Mouse (Mus musculus) 3T3-L1 (cell line): ENCODE results near the gene Troap.
"Not testable (repeated sequence)": the region's sequence is repeated elsewhere in the genome, so short reads cannot be mapped to it uniquely, and the experiment has no call there.

Source experiments
- DNase-seq: peaks from one replicate; pipeline ENCODE4 v3.0.0-alpha.2; 2015; ENCODE audit warnings: low read depth, low spot score

The Troap gene

GRCm38 (mm10) chr15:99040920-99041856 lies 33.2 kb upstream of the Troap start:
- no peak for DNase-seq

GRCm38 (mm10) chr15:99042334-99042733 lies 32.0 kb upstream of the Troap start:
- DNase-seq, result no peak

GRCm38 (mm10) chr15:99044854-99045253 lies 29.5 kb upstream of the Troap start:
- DNase-seq, result peak; percentile 38

GRCm38 (mm10) chr15:99045734-99046133 lies 28.6 kb upstream of the Troap start:
- DNase-seq, result not testable (repeated sequence)

GRCm38 (mm10) chr15:99049473-99050253 lies 24.7 kb upstream of the Troap start:
- peak; percentile 83 for DNase-seq

- DNase-seq, result no peak
Measured at GRCm38 (mm10) chr15:99053373-99053772, 21.0 kb upstream of the Troap start.

- DNase-seq, result no peak
Measured at GRCm38 (mm10) chr15:99055040-99055439, 19.3 kb upstream of the Troap start, which contains the start of gene Prph. Gene Prph (plus strand): TSS chr15:99055174.

- DNase-seq, result no peak
Measured at GRCm38 (mm10) chr15:99055511-99055961, 18.8 kb upstream of the Troap start.

- peak; percentile 37 for DNase-seq
Measured at GRCm38 (mm10) chr15:99056332-99056731, 18.0 kb upstream of the Troap start.

GRCm38 (mm10) chr15:99065557-99066165 lies 8.7 kb upstream of the Troap start:
- DNase-seq, result no peak

GRCm38 (mm10) chr15:99071988-99072387 lies 2.4 kb upstream of the Troap start:
- DNase-seq, result no peak

- DNase-seq, result peak; percentile 100
Measured at GRCm38 (mm10) chr15:99074600-99075333, 392 bp downstream of the Troap start.

GRCm38 (mm10) chr15:99076011-99076410 lies 1.6 kb downstream of the Troap start:
- DNase-seq, result not testable (repeated sequence)

- no peak for DNase-seq
Measured at GRCm38 (mm10) chr15:99078181-99078910, 4.0 kb downstream of the Troap start.

GRCm38 (mm10) chr15:99079804-99080203 lies 5.4 kb downstream of the Troap start:
- peak; percentile 50 for DNase-seq

GRCm38 (mm10) chr15:99082322-99082721 lies 7.9 kb downstream of the Troap start:
- DNase-seq, result no peak

- no peak for DNase-seq
Measured at GRCm38 (mm10) chr15:99082840-99083239, 8.5 kb downstream of the Troap start.

GRCm38 (mm10) chr15:99083258-99083657 lies 8.9 kb downstream of the Troap start:
- DNase-seq, result peak; percentile 77

GRCm38 (mm10) chr15:99083867-99084557 lies 9.6 kb downstream of the Troap start:
- no peak for DNase-seq

GRCm38 (mm10) chr15:99084618-99085017 lies 10.2 kb downstream of the Troap start:
- no peak for DNase-seq
